Mouse (Mus musculus): ENCODE measurements at regions not wholly inside any gene's neighbourhood (a gene's known extent, or its start where the extent isn't known, plus 50 kb on each side); places are given as distances from the start of the nearest gene placed in this dataset.

- no peak for DNase-seq (ENCODE audit: low spot score)
- Histone ChIP-seq H3K27me3 (ENCODE audit: control insufficient read depth, insufficient read depth, low read length) (no peaks in the 10 kb centered on the region), H3K9me3 (ENCODE audit: control insufficient read depth, low read length) (no peaks in the 10 kb centered on the region), H3K9ac (ENCODE audit: low read length) (no peak overlapping the region), H3K4me2 (ENCODE audit: low read depth, severe bottlenecking) (no peak overlapping the region), H3K4me1 (ENCODE audit: control insufficient read depth, insufficient read depth, low read length) (peaks cover 7% of the 10 kb centered on the region), H3K4me3 (ENCODE audit: low read depth, low read length) (no peak overlapping the region), H3K27ac (replicated peaks; ENCODE audit: low read depth, low read length) (0 out of 2 replicates have a peak overlapping the region, but pooled peaks have one; percentile 26), H3K36me3 (ENCODE audit: control insufficient read depth, insufficient read depth, low read length) (no peaks in the 10 kb centered on the region)
- WGBS = 67% methylated on average over 15 of the region's 15 CpGs
- no peak for ATAC-seq (ENCODE audit: insufficient number of reproducible peaks, low FRiP score, low TSS enrichment, low read depth)
Observed at GRCm38 (mm10) chr3:101516781-101517499, 87.5 kb downstream of the Atp1a1 start.

GRCm38 (mm10) chr3:101515566-101515965, 88.9 kb downstream of the Atp1a1 start:
- no peak for ATAC-seq (ENCODE audit: insufficient number of reproducible peaks, low FRiP score, low TSS enrichment, low read depth)
- no peak overlapping the region for H3K4me2 ChIP-seq (ENCODE audit: low read depth, severe bottlenecking)
- no peak overlapping the region for H3K27ac ChIP-seq (replicated peaks; ENCODE audit: low read depth, low read length)
- no peaks in the 10 kb centered on the region for H3K27me3 ChIP-seq (ENCODE audit: control insufficient read depth, insufficient read depth, low read length)
- H3K36me3 ChIP-seq (ENCODE audit: control insufficient read depth, insufficient read depth, low read length) = no peaks in the 10 kb centered on the region
- peaks cover 7% of the 10 kb centered on the region for H3K4me1 ChIP-seq (ENCODE audit: control insufficient read depth, insufficient read depth, low read length)
- no peaks in the 10 kb centered on the region for H3K9me3 ChIP-seq (ENCODE audit: control insufficient read depth, low read length)
- no peak for DNase-seq (ENCODE audit: low spot score)
- H3K4me3 ChIP-seq (ENCODE audit: low read depth, low read length) = no peak overlapping the region
- 90% methylated on average over 7 of the region's 7 CpGs for WGBS
- no peak overlapping the region for H3K9ac ChIP-seq (ENCODE audit: low read length)

- Histone ChIP-seq H3K4me1 (ENCODE audit: control insufficient read depth, insufficient read depth, low read length) (peaks cover 7% of the 10 kb centered on the region), H3K9me3 (ENCODE audit: control insufficient read depth, low read length) (no peaks in the 10 kb centered on the region), H3K27ac (replicated peaks; ENCODE audit: low read depth, low read length) (no peak overlapping the region), H3K27me3 (ENCODE audit: control insufficient read depth, insufficient read depth, low read length) (no peaks in the 10 kb centered on the region), H3K4me2 (ENCODE audit: low read depth, severe bottlenecking) (no peak overlapping the region), H3K36me3 (ENCODE audit: control insufficient read depth, insufficient read depth, low read length) (no peaks in the 10 kb centered on the region), H3K9ac (ENCODE audit: low read length) (no peak overlapping the region), H3K4me3 (ENCODE audit: low read depth, low read length) (no peak overlapping the region)
- DNase-seq (ENCODE audit: low spot score) (no peak), ATAC-seq (ENCODE audit: insufficient number of reproducible peaks, low FRiP score, low TSS enrichment, low read depth) (no peak)
- 44% methylated on average over 13 of the region's 13 CpGs for WGBS
Observed at GRCm38 (mm10) chr3:101513611-101514311, 90.7 kb downstream of the Atp1a1 start.
